Mouse (Mus musculus): ENCODE measurements around the gene Stard3nl.

DNA sequence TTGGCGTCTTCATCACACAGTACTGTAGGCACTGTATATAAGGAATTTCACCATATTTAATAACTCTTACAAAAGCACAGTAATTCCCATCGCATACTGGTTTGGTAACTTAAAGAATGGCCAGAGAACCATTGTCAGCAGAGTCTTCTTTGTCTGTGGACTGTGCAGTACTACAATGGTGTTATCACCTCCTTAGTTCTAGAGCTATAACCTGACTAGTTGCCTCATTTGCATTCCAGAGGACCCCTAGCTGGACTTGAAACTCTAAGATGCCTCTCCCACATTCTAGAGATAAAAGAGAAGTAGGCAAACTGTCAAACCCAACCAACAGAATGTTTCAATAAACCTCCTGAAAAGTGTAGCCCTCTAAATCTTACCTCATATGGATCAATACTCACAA is 12.4 kb upstream of the Stard3nl start:
- no peak for TF ChIP-seq CTCF (conservative IDR thresholded peaks at IDR 0.05 in 1 of 2, IDR thresholded peaks at IDR 0.05 in 1 of 2; ENCODE audit: low read depth in 2 of 2, low read length in 2 of 2)
- no peak for TF ChIP-seq POLR2A (IDR thresholded peaks at IDR 0.05; ENCODE audit: low read depth, low read length)
- no peak for TF ChIP-seq CHD2 (IDR thresholded peaks at IDR 0.05; ENCODE audit: low read length)
- TF ChIP-seq ZC3H11A (IDR thresholded peaks at IDR 0.05; ENCODE audit: low read depth, low read length): no peak
- TF ChIP-seq NELFE (IDR thresholded peaks at IDR 0.05; ENCODE audit: low read depth, low read length): no peak
- no peak for TF ChIP-seq EP300 (IDR thresholded peaks at IDR 0.05; ENCODE audit: low read length)
- TF ChIP-seq HCFC1 (IDR thresholded peaks at IDR 0.05; ENCODE audit: low read depth, low read length): no peak
- TF ChIP-seq UBTF (IDR thresholded peaks at IDR 0.05; ENCODE audit: low read depth, low read length): no peak
- no peak for TF ChIP-seq SIN3A (IDR thresholded peaks at IDR 0.05; ENCODE audit: low read length)
- TF ChIP-seq BHLHE40 (IDR thresholded peaks at IDR 0.05; ENCODE audit: low read depth, low read length): no peak
- no peak for TF ChIP-seq RAD21 (IDR thresholded peaks at IDR 0.05; ENCODE audit: low read depth, low read length)
- TF ChIP-seq MEF2A (IDR thresholded peaks at IDR 0.05; ENCODE audit: borderline replicate concordance, low read depth, low read length): no peak
- no peak for TF ChIP-seq MAFK (IDR thresholded peaks at IDR 0.05; ENCODE audit: insufficient replicate concordance, low read length)
